20 mouse cellular contexts compared by ENCODE assay signal in genomic region chr16:40194401-40194800, GRCm38 (mm10).
DNase-seq lines count a peak whose midpoint lies in the region; ATAC-seq and TF ChIP-seq lines count a peak whose summit lies in the region.
"Had no signal": no experiment of that assay in that cellular context is flagged by ENCODE, and none has a peak within 500 bp of the region (broad histone marks: within the 10 kb centered on the region; RNA-seq: fewer than 3 reads in every experiment).

No protein-coding gene starts in this region.

- WGBS in forebrain, embryonic 15.5 days: 36% methylated on average over 3 of the region's 3 CpGs
- WGBS in forebrain, postnatal 0 days: 28% methylated on average over 3 of the region's 3 CpGs
- 58% methylated on average over 3 of the region's 3 CpGs for WGBS in hindbrain, embryonic 12.5 days

- no peaks in the 10 kb centered on the region for H3K4me1 ChIP-seq in forebrain, embryonic 15.5 days
- peaks cover 3% of the 10 kb centered on the region; the same call in 1 of the 2 replicates for H3K4me1 ChIP-seq in forebrain, postnatal 0 days (ENCODE audit: insufficient read depth)
- H3K4me1 ChIP-seq in hindbrain, embryonic 12.5 days: no peaks in the 10 kb centered on the region
- H3K4me1 ChIP-seq: heart, embryonic 12.5 days; limb, embryonic 13.5 days had no signal

- H3K4me3 ChIP-seq in forebrain, embryonic 15.5 days: no peak overlapping the region
- H3K4me3 ChIP-seq in forebrain, postnatal 0 days (ENCODE audit: low read depth, low read length): no peak overlapping the region
- no peak overlapping the region for H3K4me3 ChIP-seq in hindbrain, embryonic 12.5 days
- H3K4me3 ChIP-seq: heart, embryonic 12.5 days; limb, embryonic 13.5 days had no signal

- no peaks in the 10 kb centered on the region for H3K36me3 ChIP-seq in forebrain, embryonic 15.5 days
- no peaks in the 10 kb centered on the region for H3K36me3 ChIP-seq in forebrain, postnatal 0 days (ENCODE audit: insufficient read depth)
- no peaks in the 10 kb centered on the region for H3K36me3 ChIP-seq in hindbrain, embryonic 12.5 days
- H3K36me3 ChIP-seq: heart, embryonic 12.5 days; limb, embryonic 13.5 days had no signal

- 0 out of 2 replicates have a peak, but pooled peaks have one; percentile 43 for ATAC-seq in forebrain, embryonic 15.5 days (replicated peaks)
- no peak for ATAC-seq in forebrain, postnatal 0 days
- ATAC-seq in hindbrain, embryonic 12.5 days (ENCODE audit: low FRiP score): no peak
- ATAC-seq: activated CD4-positive, CD25-positive, alpha-beta regulatory T cell, adult 4 months; hindbrain, embryonic 16.5 days; Patski had no signal

- no peak overlapping the region for H3K4me2 ChIP-seq in forebrain, embryonic 15.5 days (replicated peaks)
- H3K4me2 ChIP-seq in forebrain, postnatal 0 days (ENCODE audit: low read depth): no peak overlapping the region
- no peak overlapping the region for H3K4me2 ChIP-seq in hindbrain, embryonic 12.5 days (replicated peaks)
- H3K4me2 ChIP-seq: heart, embryonic 12.5 days; limb, embryonic 13.5 days; midbrain, embryonic 11.5 days had no signal

- no peak for DNase-seq in forebrain, postnatal 0 days
- DNase-seq in ovary, adult 18-20 months (ENCODE audit: low spot score): peak; percentile 34
- no peak for DNase-seq in ovary, postnatal 10 days (ENCODE audit: low spot score)
- DNase-seq in brain, adult 2 months (ENCODE audit: low read depth, low spot score): peak; percentile 59
- no peak for DNase-seq in urinary bladder, postnatal 10 days (ENCODE audit: low spot score)
- DNase-seq: kidney, adult 18-20 months; kidney, postnatal 25 days; layer of hippocampus, adult 9-11 months; lung, postnatal 36 days; spleen, adult 18-20 months; thymus, adult 2 months had no signal

- H3K27ac ChIP-seq in forebrain, embryonic 15.5 days (replicated peaks): no peak overlapping the region
- no peak overlapping the region for H3K27ac ChIP-seq in forebrain, postnatal 0 days (ENCODE audit: low read depth, low read length)
- H3K27ac ChIP-seq in hindbrain, embryonic 12.5 days: no peak overlapping the region
- H3K27ac ChIP-seq: limb, embryonic 13.5 days; liver, embryonic 14.5 days had no signal

- no peaks in the 10 kb centered on the region for H3K9me3 ChIP-seq in forebrain, embryonic 15.5 days
- H3K9me3 ChIP-seq in forebrain, postnatal 0 days (ENCODE audit: low read length): no peaks in the 10 kb centered on the region
- H3K9me3 ChIP-seq in hindbrain, embryonic 12.5 days (replicated peaks): no peaks in the 10 kb centered on the region
- H3K9me3 ChIP-seq: heart, embryonic 12.5 days; limb, embryonic 13.5 days had no signal

- no peak overlapping the region for H3K9ac ChIP-seq in forebrain, embryonic 15.5 days (replicated peaks)
- no peak overlapping the region for H3K9ac ChIP-seq in forebrain, postnatal 0 days
- no peak overlapping the region for H3K9ac ChIP-seq in hindbrain, embryonic 12.5 days
- H3K9ac ChIP-seq: heart, embryonic 12.5 days; limb, embryonic 13.5 days; liver, embryonic 14.5 days had no signal

- H3K27me3 ChIP-seq in forebrain, embryonic 15.5 days: no peaks in the 10 kb centered on the region
- no peaks in the 10 kb centered on the region for H3K27me3 ChIP-seq in forebrain, postnatal 0 days (ENCODE audit: insufficient read depth, low read length)
- H3K27me3 ChIP-seq in hindbrain, embryonic 12.5 days: no peaks in the 10 kb centered on the region
- H3K27me3 ChIP-seq: heart, embryonic 12.5 days; limb, embryonic 13.5 days; Patski had no signal

- no peak for TF ChIP-seq CTCF in forebrain, postnatal 0 days (IDR thresholded peaks at IDR 0.05; ENCODE audit: low read depth)

Comparison
In these comparisons a context has a peak if more than half of its experiments do, and no peak if none do; other contexts are left out.
1. DNase-seq: peak in ovary, adult 18-20 months (single experiment) and brain, adult 2 months (single experiment); none in forebrain, postnatal 0 days (single experiment), ovary, postnatal 10 days (single experiment) and urinary bladder, postnatal 10 days (single experiment).